Mouse (Mus musculus) embryonic facial prominence, embryonic 10.5 days (tissue): ENCODE data around the gene Icosl. TPM values are rescaled to one million over a fixed set of nuclear protein-coding genes. Genes with fewer than 3 reads are reported as not detected.

Source experiments
- DNase-seq: peaks from one replicate; pipeline ENCODE4 v3.0.0-alpha.2; 2017; ENCODE audit warnings: low spot score
- H3K27ac ChIP-seq: fragments of 300-500 bp; sonication (generic); replicated peaks from 2 replicates; pipeline ENCODE4 v1.5.1; 2016; ENCODE audit warnings: mild to moderate bottlenecking
- H3K27me3 ChIP-seq: fragments of 300-500 bp; sonication (generic); replicated peaks from 2 replicates; pipeline ENCODE4 v1.6.1; 2016; ENCODE audit warnings: low read depth, mild to moderate bottlenecking; ENCODE audit not compliant: poor library complexity, severe bottlenecking
- H3K36me3 ChIP-seq: fragments of 300-500 bp; sonication (generic); replicated peaks from 2 replicates; pipeline ENCODE4 v1.6.1; 2016; ENCODE audit warnings: mild to moderate bottlenecking, moderate library complexity
- H3K4me1 ChIP-seq: fragments of 300-500 bp; sonication (generic); 2 replicates; pipeline ENCODE4 v1.6.1; 2016
- H3K4me3 ChIP-seq: fragments of 300-500 bp; sonication (generic); 2 replicates; pipeline ENCODE4 v1.5.1; 2016; ENCODE audit warnings: mild to moderate bottlenecking, moderate library complexity
- H3K9me3 ChIP-seq: fragments of 300-500 bp; sonication (generic); 2 replicates; pipeline ENCODE4 v1.6.1; 2016; ENCODE audit warnings: mild to moderate bottlenecking
- WGBS: fragments of 180-500 bp; shearing (Covaris S2); methylation state at CpG from one replicate; pipeline ENCODE4 v1.1.7; 2016; 5-methylcytosine and 5-hydroxymethylcytosine counted together
- polyA plus RNA-seq: library from polyadenylated mRNA; unstranded; fragments of >200 nt; fragmentation: Nextera tagmentation; extraction: Ambion mirVana; gene quantifications from 2 replicates; pipeline ENCODE4 v1.2.1, GENCODE M21; 2016

Gene Icosl
- polyA plus RNA-seq, 1 experiment from 2014 or later, result 2.8 TPM

GRCm38 (mm10) chr10:78129423-78129822, 60.3 kb downstream of the Icosl start:
- no peaks in the 10 kb centered on the region for H3K9me3 ChIP-seq
- no peak for DNase-seq
- H3K4me1 ChIP-seq, result peaks cover 17% of the 10 kb centered on the region
- no peak overlapping the region for H3K4me3 ChIP-seq
- H3K27me3 ChIP-seq, result no peaks in the 10 kb centered on the region
- WGBS, result 57% methylated on average over 11 of the region's 11 CpGs
- H3K36me3 ChIP-seq, result no peaks in the 10 kb centered on the region
- H3K27ac ChIP-seq, result no peak overlapping the region

GRCm38 (mm10) chr10:78129998-78130397, 60.9 kb downstream of the Icosl start:
- WGBS, result 69% methylated on average over 4 of the region's 4 CpGs
- Histone ChIP-seq H3K4me3 (no peak overlapping the region), H3K36me3 (no peaks in the 10 kb centered on the region), H3K27ac (no peak overlapping the region), H3K4me1 (peaks cover 19% of the 10 kb centered on the region), H3K9me3 (no peaks in the 10 kb centered on the region), H3K27me3 (no peaks in the 10 kb centered on the region)
- no peak for DNase-seq

Other genes starting within 250 kb of the Icosl start
- gene Krtap10-4, start 242.2 kb upstream of the Icosl start, polyA plus RNA-seq, result not detected in 2 replicates
- not detected in 2 replicates for gene Krtap10-10, start 233.4 kb upstream of the Icosl start, polyA plus RNA-seq
- gene Gm36176, start 222.5 kb upstream of the Icosl start, polyA plus RNA-seq, result not detected in 2 replicates
- gene Gm10318, start 216.4 kb upstream of the Icosl start, polyA plus RNA-seq, result not detected in 2 replicates
- not detected in 2 replicates for gene Gm3285, start 207.3 kb upstream of the Icosl start, polyA plus RNA-seq
- gene Lrrc3, start 166.8 kb upstream of the Icosl start, polyA plus RNA-seq, result 2.2 and 2.3 TPM in 2 replicates
- gene Trpm2, start 98.7 kb upstream of the Icosl start, polyA plus RNA-seq, result 0.54 and 0.85 TPM in 2 replicates
- 31.0 and 33.7 TPM in 2 replicates for gene 1810043G02Rik, start 90.8 kb upstream of the Icosl start, polyA plus RNA-seq
- 234 and 275 TPM in 2 replicates for gene Pfkl, start 59.2 kb upstream of the Icosl start, polyA plus RNA-seq
- 0.34 TPM in 1 of 2 replicates, not detected in the other for gene Dnmt3l, start 27.4 kb upstream of the Icosl start, polyA plus RNA-seq
- gene Aire, start 25.7 kb upstream of the Icosl start, polyA plus RNA-seq, result 0.24 and 0.25 TPM in 2 replicates
- gene D10Jhu81e, start 100.5 kb downstream of the Icosl start, polyA plus RNA-seq, result 17.0 and 17.6 TPM in 2 replicates
- gene Pwp2, start 115.8 kb downstream of the Icosl start, polyA plus RNA-seq, result 32.1 and 35.3 TPM in 2 replicates
- 8.1 and 10.2 TPM in 2 replicates for gene Trappc10, start 175.3 kb downstream of the Icosl start, polyA plus RNA-seq